Mouse (Mus musculus) left cerebral cortex, postnatal 36 days (tissue): ENCODE data around the gene Cope. TPM values are rescaled to one million over a fixed set of nuclear protein-coding genes. Genes with fewer than 3 reads are reported as not detected.

Experiments used
- DNase-seq, 2 experiments: peaks; one replicate each; pipeline ENCODE4 v3.0.0; 2021 to 2022; ENCODE audit warnings: low spot score in 2 of 2, mixed read lengths in 1 of 2
- intact Hi-C: fragments of 180-260 bp; cut with DNase I; formaldehyde crosslinking; loops from one replicate; pipeline ENCODE4 v1.15.1; 2025
- total RNA-seq, 2 experiments: library from RNA; stranded (reverse); gene quantifications; 2 replicates each; pipeline ENCODE4 v1.2.3; 2021

Cope gene
- total RNA-seq, 2 experiments from 2014 or later, result 124 to 139 TPM

DNA sequence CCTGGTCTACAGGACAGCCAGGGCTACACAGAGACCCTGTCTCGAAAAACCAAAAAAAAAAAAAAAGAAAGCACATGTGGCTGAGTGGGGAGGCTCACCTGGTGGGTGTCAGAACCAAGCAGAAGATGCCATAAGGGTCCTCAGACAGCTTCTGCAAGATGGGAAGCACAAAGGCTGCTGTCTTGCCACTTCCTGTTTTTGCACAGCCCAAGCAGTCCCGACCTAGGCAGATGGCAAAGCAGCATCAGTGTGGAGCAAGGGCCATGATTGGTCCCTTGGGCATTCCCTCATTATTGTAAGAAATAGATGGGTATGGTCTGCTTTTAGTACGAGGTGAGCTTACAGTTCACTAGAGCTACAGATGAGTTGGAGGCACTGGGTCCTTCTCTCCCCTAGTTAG, 1.4 kb upstream of the Cope start:
- intact Hi-C loops, result no loop called here
- DNase-seq, result no peak

- no peak for DNase-seq
- intact Hi-C loops, result no loop called here
These were observed 583 bp downstream of the Cope start for GRCm38 (mm10) chr8:70302901-70303300.

GRCm38 (mm10) chr8:70309311-70309710, 7.0 kb downstream of the Cope start:
- intact Hi-C loops, result no loop called here
- DNase-seq, result no peak

DNA sequence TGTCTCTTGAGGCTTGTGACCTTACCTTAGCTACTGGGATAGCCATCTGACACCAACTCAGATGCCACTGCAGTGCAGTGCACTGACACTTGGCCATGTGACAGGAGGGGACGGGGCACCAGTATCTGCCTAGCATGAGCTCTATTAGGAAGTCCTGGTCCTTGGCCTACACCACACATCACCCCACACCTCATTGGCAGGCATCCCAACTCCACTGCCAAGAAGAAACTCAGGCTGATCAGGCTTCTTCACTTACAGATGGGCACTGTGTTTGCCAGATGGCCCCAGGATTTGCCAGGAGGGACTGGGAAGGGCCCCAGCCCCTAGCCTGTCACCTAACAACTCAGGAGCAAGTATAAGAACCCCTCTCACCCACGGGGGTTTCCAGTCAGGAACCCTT, 11.1 kb downstream of the Cope start:
- DNase-seq, result no peak
- intact Hi-C loops, result no loop called here

DNA sequence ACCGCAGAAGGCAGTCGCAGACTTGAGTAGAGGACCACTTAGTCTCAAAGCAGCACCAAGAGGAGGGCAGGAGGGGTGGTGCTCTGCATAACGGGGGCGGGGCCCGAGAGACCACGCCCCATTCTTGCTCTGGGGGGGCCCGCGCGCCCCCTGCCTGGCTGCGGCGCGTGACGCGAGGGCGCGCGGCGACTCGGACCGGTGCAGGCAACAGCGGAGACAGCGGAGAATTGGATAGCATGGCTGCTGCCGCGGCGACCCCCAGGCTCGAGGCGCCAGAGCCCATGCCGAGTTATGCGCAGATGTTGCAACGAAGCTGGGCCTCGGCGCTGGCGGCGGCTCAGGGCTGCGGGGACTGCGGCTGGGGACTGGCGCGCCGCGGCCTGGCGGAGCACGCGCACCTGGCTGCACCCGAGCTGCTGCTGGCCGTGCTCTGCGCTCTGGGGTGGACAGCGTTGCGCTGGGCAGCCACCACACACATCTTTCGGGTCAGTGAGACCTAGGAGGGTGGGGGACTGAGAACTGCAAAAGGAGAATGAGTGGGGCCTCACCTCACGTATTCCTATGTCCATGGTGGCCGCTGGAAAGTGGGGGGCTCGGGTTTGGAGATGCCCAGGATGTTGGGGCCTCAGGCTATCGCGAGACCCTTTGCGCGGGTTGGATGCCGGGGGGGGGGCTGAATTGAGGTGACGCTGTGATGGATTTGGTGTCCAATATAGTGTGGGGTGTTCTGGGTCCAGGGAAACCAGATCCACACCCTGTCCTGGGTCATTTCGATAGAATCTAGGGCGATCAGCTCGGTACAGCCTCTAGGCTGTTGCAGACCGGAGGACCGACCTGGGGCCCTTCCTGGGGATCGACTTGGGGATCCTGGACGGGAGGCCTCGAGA, 13.5 kb downstream of the Cope start, which contains the start of gene Cers1:
TSS of gene Cers1 (plus strand) at position 152 of the 887 bp plus-strand sequence.
- intact Hi-C loops, result no loop called here
- peak; percentile 82 to 91 for DNase-seq

- intact Hi-C loops, result no loop called here
- DNase-seq, result peak; percentile 85 to 86
These were observed 14.5 kb downstream of the Cope start for GRCm38 (mm10) chr8:70316511-70317504.

DNA sequence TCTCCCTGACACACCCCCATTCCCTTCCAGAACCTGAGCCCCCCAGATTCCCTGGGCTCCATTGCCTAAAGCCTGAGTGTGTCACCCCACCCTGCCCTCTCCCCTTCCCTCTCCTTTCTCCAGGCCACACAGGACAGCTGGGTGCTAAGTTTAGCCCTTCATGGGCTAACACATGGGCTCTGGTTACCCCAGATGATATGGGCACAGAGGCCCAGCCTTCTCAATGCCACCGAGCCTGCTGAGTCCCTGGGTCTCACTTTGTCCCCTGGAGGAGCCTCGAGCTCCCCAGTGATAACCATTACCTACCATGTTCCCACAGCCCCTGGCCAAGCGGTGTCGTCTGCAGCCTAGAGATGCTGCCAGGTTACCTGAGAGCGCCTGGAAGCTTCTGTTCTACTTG, 15.6 kb downstream of the Cope start:
- intact Hi-C loops, result no loop called here
- no peak for DNase-seq

DNA sequence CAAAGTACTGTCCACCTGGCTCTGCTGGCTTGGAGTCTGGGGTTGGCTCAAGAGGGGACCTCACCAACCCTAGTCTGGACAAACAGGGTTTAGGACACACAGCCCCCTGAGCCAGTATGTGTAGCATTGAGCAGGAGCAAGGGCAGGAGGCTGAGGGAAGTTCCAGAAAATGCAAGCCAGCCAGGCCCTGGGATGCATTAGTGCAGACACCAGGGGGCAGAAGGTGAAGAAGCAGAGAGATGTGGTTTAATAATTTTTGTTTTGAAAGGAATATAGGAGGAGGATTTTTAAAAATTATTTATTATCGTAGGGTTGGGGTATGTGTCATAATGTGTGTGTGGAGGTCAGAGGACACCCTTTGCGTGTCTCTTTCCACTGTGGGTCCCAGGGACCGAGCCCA, 21.4 kb downstream of the Cope start:
- no peak for DNase-seq
- intact Hi-C loops, result no loop called here

DNA sequence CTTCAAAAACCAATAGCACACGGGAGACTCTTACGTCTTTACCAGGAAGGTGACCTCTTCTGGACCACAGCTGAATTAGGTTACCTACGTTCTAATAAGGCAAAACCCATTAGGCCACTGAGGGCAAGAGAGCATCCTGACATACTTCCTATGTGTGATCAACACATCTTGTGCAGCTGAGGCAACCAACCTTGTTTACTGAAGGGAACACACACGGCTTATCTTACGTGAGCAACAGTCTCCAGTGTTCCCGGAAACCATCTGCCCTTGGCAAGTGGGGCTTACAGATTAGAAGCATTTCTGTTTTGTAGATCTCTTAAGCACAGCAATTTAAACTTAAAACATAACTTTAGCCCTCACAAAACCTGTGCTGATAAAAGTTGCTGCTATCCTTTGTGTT, 25.2 kb downstream of the Cope start:
- intact Hi-C loops, result no loop called here
- DNase-seq, result no peak

DNA sequence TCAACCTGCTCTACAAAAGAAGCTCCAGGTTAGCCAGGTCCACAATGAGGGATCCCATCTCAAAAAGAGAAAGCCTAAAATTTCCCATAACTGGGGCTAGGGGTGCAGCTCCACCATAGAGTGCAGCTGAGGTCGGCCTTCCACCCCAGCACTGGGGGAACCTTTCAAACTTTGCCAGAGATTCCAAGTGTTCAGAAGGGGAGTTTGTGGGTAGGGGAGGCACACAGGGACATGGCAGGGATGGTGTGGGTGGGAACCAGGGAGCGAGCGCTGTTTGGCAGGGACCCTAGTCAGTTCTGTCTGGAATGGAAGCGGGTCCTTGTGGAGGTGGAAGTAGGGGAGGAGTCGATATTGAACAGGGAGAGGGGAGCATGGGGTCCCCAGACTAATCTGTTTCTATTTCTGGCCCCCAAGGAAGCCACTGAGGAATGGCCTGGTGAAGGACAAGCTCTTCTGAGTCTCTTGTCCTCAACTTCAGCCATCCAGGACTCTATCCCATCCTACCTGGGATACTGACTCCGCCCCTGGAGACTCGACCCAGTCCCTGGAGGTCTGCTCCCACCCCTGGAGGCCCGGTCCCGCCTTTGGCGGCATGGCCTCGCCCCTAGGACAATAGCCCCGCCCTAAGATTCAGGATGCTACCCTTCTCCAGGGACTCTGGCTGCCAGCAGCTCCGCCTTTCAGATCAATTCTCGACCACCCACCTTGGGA, 27.0 kb downstream of the Cope start, which contains the start of gene Gdf1:
TSS of gene Gdf1 (plus strand) at position 694 of the 711 bp plus-strand sequence.
- no peak for DNase-seq
- intact Hi-C loops, result no loop called here

DNA sequence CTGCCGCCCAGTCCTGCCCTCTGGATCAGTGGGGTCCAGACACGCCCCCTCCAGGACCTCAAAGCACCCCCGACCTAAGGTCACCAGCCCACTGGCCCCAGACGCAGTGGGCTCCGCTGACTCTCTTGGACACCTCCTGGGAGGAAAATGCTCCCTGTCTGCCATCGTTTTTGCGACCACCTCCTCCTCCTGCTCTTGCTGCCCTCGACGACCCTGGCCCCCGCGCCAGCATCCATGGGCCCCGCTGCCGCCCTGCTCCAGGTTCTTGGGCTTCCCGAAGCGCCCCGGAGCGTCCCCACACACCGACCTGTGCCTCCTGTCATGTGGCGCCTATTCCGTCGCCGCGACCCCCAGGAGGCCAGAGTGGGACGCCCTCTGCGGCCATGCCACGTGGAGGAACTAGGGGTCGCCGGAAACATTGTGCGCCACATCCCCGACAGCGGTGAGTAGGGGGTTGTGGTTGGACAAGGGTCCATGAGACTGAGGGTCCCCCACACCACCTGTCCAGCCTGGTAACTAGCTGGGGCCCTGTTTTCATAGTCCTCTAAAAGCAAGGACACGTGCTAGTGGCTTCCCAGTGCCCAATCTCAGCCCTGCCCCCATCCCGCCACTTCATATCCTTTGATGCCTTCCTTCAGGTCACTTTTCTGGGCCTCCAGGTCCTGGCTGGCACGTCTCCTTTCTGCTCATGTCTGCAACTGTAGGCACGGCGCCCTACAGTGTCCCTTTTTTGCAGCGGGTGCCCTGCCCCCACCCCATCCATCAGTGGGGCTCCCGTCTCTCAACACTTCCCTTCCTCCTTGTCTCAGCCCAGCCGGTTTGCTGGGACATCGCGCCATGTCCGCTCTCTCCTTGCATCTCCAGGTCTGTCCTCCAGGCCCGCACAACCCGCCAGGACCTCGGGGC, 27.8 kb downstream of the Cope start:
- DNase-seq, result no peak

GRCm38 (mm10) chr8:70330741-70331364, 28.5 kb downstream of the Cope start:
- intact Hi-C loops, result loop anchor here (5.0 kb wide), 1 partner anchor 176 kb away; the partner anchor contains the start of gene Rex1bd
- DNase-seq, result peak; percentile 75 to 78

More for the DNA sequence above, 27.8 kb downstream of the Cope start:
- intact Hi-C loops, result loop anchor here (5.0 kb wide), 1 partner anchor 177 kb away; the partner anchor contains the start of gene Rex1bd

GRCm38 (mm10) chr8:70331526-70331925, 29.2 kb downstream of the Cope start:
- intact Hi-C loops, result loop anchor here (5.0 kb wide), 1 partner anchor 176 kb away; the partner anchor contains the start of gene Rex1bd

GRCm38 (mm10) chr8:70332070-70332877, 30.0 kb downstream of the Cope start:
- intact Hi-C loops, result loop anchor here (5.0 kb wide), 1 partner anchor 175 kb away; the partner anchor contains the start of gene Rex1bd
- DNase-seq, result peak; percentile 76 to 79

More at GRCm38 (mm10) chr8:70331526-70331925, 29.2 kb downstream of the Cope start:
- DNase-seq, result peak in 1 of 2 experiments; percentile 41

DNA sequence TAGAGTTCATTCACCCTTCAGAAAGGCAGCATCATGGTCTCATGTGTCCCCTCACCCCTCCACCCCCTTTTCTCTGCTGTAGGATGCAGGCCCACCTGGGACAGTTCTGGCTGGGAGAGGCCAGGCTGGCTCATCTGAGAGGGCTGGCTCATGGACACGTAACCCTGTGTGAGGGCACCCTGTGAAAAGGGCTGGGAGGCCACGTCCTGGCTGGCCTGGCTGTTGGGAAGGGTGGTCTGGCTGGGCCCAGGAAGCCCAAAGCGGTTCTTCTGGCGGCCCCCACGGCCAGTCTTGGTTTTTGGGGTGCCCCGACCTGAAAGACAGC, 30.5 kb downstream of the Cope start:
- DNase-seq, result no peak
- intact Hi-C loops, result loop anchor here (5.0 kb wide), 1 partner anchor 174 kb away; the partner anchor contains the start of gene Rex1bd

DNA sequence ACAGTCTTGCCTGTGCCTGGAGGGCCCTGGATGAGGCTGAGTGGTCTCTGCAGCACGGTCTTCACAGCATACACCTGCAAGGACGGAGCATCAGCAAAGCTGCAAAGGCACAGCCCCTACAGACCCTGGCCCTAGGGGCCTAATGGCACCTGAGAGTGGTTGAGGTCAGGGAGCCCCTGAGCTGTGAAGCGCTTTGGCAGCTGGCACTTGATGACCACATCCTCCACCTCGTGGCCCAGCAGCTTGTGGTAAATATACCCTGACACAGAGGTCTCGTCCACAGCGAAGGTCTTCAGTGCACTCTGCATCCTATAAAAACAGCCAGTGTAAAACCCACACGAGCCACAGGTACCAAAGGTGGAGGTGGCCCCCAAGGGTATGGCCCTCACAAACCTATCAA, 36.6 kb downstream of the Cope start:
- no peak for DNase-seq
- intact Hi-C loops, result no loop called here

GRCm38 (mm10) chr8:70340659-70341058, 38.3 kb downstream of the Cope start:
- peak in 1 of 2 experiments; percentile 4 for DNase-seq
- intact Hi-C loops, result no loop called here
